Mouse (Mus musculus): ENCODE data around the gene Tbx19.

The Tbx19 gene

DNA sequence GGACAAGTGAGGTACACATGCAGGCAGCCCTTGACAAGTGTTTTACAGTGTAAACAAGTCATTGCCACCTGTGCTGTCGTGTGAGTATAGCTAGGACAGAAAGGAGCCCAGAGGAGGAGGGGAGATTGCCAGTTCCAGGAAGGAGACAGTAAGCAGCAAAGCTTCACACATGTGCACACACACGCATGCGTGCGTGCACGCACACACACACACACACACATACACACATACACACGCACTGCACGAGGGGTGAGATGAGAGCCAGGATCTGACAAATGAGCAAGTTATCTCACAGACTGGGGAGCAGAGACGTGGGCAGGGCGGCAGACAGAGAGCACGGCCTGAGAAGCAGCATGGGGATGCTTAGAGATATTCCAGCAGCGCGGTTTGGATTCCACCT, 25.9 kb upstream of the Tbx19 start:
- in situ Hi-C loops (cut with MboI, MseI) = no loop called here

- in situ Hi-C loops (cut with MboI, MseI) = no loop called here
These were observed 24.5 kb upstream of the Tbx19 start for GRCm38 (mm10) chr1:165185116-165185515.

- in situ Hi-C loops (cut with MboI, MseI) = no loop called here
These were observed 23.6 kb upstream of the Tbx19 start for GRCm38 (mm10) chr1:165184178-165184577.

DNA sequence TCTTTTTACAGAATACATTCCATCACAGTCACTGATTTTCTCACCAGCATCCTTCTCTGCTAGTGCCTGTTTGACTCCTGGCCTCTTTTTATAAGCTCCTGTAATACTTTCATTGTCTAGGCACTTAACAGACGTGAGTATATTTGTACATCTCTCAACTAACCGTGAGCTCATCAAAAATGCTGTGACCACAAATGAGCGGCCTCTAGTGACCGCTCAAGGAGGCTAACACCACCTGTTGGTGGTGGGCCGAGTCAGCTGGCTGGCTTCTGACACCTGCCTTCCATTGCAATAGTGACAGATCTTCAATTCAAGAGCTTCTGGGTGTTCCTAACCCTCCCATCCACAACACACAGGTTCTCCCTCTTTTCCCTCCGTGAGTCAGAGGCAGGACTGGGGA, 22.8 kb upstream of the Tbx19 start:
- in situ Hi-C loops (cut with MboI, MseI) = no loop called here

GRCm38 (mm10) chr1:165179321-165179720, 18.7 kb upstream of the Tbx19 start:
- in situ Hi-C loops (cut with MboI, MseI) = no loop called here

GRCm38 (mm10) chr1:165178075-165178474, 17.5 kb upstream of the Tbx19 start:
- in situ Hi-C loops (cut with MboI, MseI) = no loop called here

DNA sequence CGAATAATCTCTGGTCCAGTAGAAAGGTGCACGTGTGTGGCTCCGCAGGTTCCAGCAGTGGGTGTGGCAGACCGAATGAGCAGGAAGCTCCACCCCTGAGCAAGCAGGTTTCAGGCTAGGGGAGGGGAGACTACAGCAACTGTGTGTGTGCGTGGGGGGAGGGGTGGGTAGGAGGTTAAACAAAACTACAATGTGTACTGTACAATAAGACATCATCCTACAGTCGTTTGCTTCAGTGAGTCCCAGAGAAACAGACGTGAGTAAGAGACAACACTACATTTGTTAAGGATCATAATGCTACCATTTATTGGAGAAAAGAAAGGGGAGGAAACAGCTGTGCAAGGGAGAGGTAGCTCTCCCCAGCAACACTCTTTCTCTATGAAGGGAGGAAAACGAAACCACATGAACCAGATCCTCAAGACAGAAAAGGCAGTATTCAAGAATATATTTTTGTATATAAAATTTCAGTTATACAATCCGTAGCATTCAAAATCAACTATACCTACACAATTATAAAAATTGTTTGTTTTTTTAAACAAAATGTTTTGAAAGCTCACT, 13.6 kb upstream of the Tbx19 start:
- in situ Hi-C loops (cut with MboI, MseI) = no loop called here

DNA sequence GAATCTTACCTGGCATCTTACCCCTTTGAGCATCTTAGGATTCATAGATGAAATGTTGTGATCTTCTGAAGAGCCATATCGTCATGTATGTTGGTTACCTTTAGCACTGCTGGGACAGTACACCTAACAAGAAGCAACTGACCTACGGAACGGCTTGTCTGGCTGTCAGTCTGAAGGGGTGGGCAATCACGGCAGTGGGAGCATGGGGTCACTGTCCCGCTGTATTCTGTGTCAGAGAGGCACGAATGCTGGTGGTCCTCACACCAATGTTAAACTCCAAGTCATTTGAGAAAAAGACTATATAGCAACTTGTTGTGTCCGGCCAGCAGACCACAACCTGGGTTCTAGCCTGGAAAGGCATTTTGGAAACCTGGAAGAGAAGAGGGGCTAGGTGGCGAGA, 10.7 kb upstream of the Tbx19 start:
- in situ Hi-C loops (cut with MboI, MseI) = no loop called here

- in situ Hi-C loops (cut with MboI, MseI) = no loop called here
These were observed 9.6 kb upstream of the Tbx19 start for GRCm38 (mm10) chr1:165170157-165170556.

- in situ Hi-C loops (cut with MboI, MseI) = no loop called here
These were observed 8.9 kb upstream of the Tbx19 start for GRCm38 (mm10) chr1:165169462-165169861.

DNA sequence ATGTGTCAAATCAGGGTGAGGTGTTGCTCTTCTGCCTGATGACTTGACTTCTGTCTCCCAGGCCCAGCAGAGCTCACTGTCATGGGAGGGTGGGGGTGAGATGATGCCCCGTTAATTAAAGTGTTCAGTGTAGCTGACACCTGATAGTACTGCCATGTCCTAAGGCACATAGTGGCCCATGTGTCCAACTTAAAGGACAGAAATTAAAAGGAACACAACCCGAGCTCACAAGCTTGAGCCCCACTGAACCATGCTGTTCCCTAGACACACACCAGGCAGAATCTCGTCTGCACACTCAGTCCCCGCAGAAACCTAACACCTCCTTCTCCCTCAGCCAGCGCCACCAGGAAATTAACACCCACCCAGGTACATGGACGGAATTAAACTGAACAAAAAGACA, 4.3 kb upstream of the Tbx19 start:
- in situ Hi-C loops (cut with MboI, MseI) = no loop called here

DNA sequence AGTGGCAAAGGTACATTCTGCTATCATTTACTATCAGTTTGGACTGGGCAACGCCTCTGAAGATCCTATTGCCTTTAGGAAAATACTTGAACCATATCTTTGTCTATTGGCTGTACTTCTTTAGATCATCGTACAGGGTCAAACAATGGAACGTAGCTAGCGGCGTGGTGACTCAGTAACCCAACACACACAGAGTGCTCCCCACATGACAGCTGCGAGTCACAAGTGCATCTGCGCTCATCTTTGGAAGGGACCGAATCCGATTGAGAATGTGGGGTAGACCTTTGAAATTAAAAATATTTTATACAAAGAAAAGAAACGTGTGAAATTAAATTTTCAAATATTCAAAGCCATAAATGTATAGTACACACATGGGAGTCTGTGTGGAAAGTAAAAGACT, 1.7 kb downstream of the Tbx19 start:
- in situ Hi-C loops (cut with MboI, MseI) = no loop called here

DNA sequence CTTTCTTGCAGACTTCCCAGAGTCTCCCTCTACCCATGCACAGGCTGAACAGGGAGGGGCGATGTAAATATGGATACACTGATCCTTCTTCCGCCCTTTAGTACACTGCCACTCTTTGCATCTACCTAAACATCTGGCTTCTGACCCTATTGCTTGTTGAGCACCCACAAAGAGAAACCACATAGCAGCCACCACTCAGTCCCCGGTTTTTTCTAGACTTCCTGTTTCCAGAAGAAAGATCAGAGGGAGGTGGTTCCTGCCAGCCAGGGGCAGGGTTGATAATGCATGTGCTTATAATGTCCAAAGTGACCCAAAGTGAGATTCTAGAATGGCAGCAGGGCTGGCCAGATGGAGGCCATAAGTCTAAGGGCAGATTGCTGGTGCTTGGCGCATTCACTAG, 6.4 kb downstream of the Tbx19 start:
- in situ Hi-C loops (cut with MboI, MseI) = no loop called here

DNA sequence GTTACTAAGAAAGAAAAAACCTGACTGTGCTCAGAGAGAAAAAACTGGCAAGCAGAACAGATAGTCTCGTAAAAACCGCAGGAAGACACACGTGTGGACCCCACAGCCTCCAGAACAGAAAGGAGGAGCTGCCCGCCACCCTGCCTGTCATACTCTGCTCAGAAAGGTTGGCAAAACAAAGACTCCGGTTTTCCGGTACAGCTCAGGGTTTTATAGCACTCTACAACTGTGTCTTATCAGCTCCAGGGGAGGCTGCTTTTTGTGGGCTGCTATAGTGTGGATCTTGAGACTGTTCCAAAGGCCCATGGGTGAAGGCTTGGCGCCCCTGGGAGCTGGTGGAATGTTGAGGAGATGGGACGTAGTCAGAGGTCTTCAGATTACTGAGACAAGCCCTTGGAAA, 9.4 kb downstream of the Tbx19 start:
- in situ Hi-C loops (cut with MboI, MseI) = no loop called here

GRCm38 (mm10) chr1:165142343-165142916, 18.1 kb downstream of the Tbx19 start:
- in situ Hi-C loops (cut with MboI, MseI) = no loop called here

DNA sequence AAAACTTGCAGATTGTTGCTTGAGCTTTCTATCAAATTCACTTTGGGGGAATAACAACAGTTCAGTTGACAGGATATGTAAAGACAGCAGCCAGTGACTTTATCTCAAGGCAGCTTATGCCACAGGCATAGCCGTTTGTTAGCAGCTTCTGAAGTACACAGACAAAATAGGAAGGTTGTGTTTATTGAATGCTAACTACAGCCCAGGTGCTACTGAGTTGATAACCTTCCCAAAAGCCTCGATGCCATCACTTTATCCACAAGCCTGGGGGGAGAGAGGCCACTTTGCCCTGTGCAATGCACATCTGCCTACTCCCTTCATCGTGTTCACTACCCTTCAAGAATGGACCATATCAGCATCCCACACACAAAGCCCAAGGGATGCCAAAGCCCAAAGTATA, 20.3 kb downstream of the Tbx19 start:
- in situ Hi-C loops (cut with MboI, MseI) = no loop called here

DNA sequence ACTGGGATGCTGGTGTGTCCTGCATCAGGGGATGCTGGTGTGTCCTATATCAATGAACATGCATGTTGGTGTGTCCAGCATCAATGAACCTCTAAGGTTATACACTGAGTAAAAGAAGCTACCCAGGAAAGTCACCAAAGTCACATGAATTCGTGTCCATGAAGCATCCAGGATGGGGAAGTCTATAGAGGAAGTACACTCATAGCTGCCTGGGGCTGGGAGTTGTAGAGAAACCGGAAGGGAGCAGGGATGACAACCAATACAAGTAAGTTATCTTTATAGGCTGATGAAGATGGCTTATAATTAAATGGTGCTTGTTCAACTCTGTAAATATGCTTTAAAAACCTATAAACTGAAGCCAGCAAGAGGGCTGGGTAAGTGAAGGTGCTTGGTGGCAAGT, 26.7 kb downstream of the Tbx19 start:
- in situ Hi-C loops (cut with MboI, MseI) = no loop called here

DNA sequence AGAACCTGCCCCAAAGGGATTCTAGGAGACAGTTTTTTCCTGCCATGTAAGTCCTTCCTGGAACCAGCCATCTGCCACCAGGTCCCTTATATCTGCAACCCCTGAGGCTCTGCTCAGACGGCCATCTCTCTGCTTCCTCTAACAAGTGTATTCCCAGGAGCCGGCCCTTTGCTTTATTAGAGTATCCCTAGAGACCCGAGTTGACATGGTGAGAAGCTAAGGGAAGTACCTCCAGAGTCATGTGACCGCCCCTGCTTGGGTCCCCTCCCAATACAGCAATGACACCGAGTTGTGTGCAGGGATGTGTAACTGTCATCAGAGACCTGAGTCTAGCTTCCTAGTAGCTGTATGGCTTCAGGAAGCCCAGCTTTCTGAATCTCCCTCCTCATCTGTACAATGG, 27.3 kb downstream of the Tbx19 start:
- in situ Hi-C loops (cut with MboI, MseI) = no loop called here

DNA sequence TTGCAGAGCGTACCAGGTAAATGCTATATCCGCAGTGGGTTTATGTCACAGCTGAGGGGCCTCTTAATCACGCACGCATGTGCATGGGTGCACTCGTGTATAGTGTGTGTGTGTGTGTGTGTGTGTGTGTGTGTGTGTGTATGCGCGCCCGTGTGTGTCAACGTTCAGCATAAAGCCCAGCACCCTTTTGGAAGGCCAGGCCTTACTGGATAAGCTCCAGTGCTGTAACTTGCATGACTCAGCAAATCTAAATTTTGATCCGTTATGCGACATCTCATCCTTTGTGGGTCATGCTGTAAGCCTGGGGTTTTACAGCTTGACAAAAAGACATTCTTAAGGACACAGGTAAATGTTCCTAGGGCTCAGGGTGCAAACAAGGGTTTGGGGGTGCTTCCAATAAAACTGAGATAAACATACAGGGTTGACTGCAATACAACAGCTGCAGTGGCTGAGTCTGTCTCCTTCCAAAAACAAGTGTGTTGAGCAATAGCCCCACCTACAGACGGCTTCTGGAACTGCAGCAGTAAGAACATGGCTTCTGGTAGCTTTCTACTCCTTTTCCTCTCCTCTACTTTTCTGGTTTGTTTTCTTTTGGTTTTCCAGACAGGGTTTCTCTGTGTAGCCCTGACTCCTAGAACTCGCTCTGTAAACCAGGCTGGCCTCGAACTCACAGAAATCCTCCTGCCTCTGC, 28.2 kb downstream of the Tbx19 start:
- in situ Hi-C loops (cut with MboI, MseI) = no loop called here

DNA sequence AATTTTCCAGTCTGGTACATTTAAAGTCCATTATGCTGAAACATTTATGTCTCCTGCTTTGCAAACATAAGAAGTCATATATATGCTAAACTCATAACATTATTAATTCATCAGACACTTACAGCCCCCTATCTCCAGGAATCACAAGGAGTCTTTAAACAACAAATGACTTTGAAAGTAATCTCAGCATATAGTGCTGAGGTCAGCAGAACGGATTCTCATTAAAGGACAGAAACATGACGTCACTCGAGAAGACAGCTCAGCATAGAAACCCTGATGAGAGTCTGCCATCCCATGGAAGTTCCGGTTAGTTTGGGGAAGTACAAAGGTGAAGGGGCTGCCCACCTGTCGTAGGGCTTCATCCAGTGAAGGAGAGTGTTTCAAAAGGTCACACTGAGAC, 31.0 kb downstream of the Tbx19 start:
- in situ Hi-C loops (cut with MboI, MseI) = loop anchor here (5.0 kb wide), 1 partner anchor 257 kb away; no protein-coding TSS in a partner anchor

DNA sequence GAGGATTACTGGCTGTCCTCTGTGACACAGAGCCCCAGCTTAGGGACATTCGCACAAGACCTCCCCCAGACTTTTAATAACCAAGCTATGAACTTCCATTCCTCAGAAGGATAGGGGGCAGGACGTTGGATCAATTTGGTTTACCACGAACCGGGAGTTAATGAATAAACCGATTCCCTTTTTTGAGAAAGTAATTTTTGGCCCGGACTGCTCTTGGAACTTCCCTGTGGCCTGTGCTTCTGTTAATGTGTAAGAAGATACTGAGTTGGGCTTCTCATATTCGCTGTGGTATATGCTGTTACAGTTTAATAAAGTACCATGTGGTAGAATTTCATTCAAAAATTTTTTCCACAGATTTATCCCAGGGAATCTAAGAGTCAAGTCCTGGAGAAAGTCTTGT, 39.5 kb downstream of the Tbx19 start:
- in situ Hi-C loops (cut with MboI, MseI) = loop anchor here (25.0 kb wide), 1 partner anchor 759 kb away; no protein-coding TSS in a partner anchor

DNA sequence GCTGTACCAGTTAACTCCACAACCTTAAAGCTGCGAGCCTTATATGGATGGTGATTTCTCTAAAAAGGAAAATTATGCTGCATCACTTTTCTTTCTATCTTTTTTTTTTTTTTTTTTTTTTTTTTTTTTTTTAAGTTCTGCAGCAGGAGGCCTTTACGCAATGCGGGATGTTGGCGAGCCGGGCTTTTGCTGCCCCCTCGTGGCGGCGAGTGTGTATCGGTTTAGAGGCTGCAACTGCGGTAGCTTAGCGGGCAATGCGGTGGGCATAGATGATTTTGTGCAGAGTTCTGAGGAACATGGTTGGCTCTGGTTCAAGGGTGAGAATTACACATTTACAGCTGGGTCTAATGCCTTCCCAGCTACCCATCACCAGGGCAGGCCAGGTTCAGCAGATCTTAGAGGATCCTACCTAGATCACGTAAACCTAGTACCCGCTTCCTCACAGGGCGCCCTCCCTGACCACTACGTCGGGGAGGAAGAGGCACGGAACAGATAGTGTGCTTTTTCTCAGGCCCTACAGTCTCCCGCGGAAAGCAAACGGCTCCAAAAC, 40.1 kb downstream of the Tbx19 start:
- in situ Hi-C loops (cut with MboI, MseI) = loop anchor here (25.0 kb wide), 1 partner anchor 758 kb away; no protein-coding TSS in a partner anchor

GRCm38 (mm10) chr1:165119760-165120159, 40.8 kb downstream of the Tbx19 start:
- in situ Hi-C loops (cut with MboI, MseI) = loop anchor here (25.0 kb wide), 1 partner anchor 757 kb away; no protein-coding TSS in a partner anchor

All from T-helper 2 cell (primary cell).